Mouse (Mus musculus) myocyte (in vitro differentiated cells): Measurements from ENCODE around the gene Ror2.

ENCODE experiments used
- CEBPB ChIP-seq: IDR thresholded peaks from 2 replicates; pipeline ENCODE4 v1.6.1; 2011; ENCODE audit warnings: mild to moderate bottlenecking, moderate library complexity; ENCODE audit not compliant: poor library complexity, insufficient read depth, severe bottlenecking
- E2F4 ChIP-seq: IDR thresholded peaks from one replicate; pipeline ENCODE4 v1.6.1; 2011; ENCODE audit warnings: mild to moderate bottlenecking, control low read depth, moderate library complexity; ENCODE audit not compliant: insufficient read depth
- MAX ChIP-seq: IDR thresholded peaks from one replicate; pipeline ENCODE4 v1.6.1; 2011; ENCODE audit warnings: low read depth, mild to moderate bottlenecking, control low read depth
- MYOD1 ChIP-seq, 3 experiments: IDR thresholded peaks; one replicate each; pipeline ENCODE4 v1.6.1; 2011; ENCODE audit warnings: control low read depth in 2 of 3, low read depth in 2 of 3, mild to moderate bottlenecking in 2 of 3, moderate library complexity in 1 of 3; ENCODE audit not compliant: insufficient read length in 2 of 3, control insufficient read depth in 1 of 3
- MYOG ChIP-seq, 3 experiments: IDR thresholded peaks; one replicate each; pipeline ENCODE4 v1.6.1; 2011; ENCODE audit warnings: control low read depth in 2 of 3, low read depth in 2 of 3, mild to moderate bottlenecking in 2 of 3; ENCODE audit not compliant: insufficient read length in 2 of 3, control insufficient read depth in 1 of 3, insufficient read depth in 1 of 3
- POLR2A ChIP-seq: IDR thresholded peaks from one replicate; pipeline ENCODE4 v1.6.1; 2011; ENCODE audit warnings: low read depth, mild to moderate bottlenecking, control low read depth, moderate library complexity; ENCODE audit not compliant: insufficient read length
- POLR2AphosphoS2 ChIP-seq: IDR thresholded peaks from one replicate; pipeline ENCODE4 v1.6.1; 2011; ENCODE audit warnings: low read depth, control low read depth; ENCODE audit not compliant: insufficient read length
- TCF12 ChIP-seq: IDR thresholded peaks from one replicate; pipeline ENCODE4 v1.6.1; 2011; ENCODE audit warnings: mild to moderate bottlenecking, control low read depth; ENCODE audit not compliant: poor library complexity, insufficient read depth, severe bottlenecking
- TCF3 ChIP-seq: IDR thresholded peaks from one replicate; pipeline ENCODE4 v1.6.1; 2011; ENCODE audit warnings: low read depth, control low read depth; ENCODE audit not compliant: insufficient read length
- USF1 ChIP-seq: IDR thresholded peaks from one replicate; pipeline ENCODE4 v1.6.1; 2011; ENCODE audit warnings: low read depth, mild to moderate bottlenecking, control low read depth, moderate library complexity

- no peak for TF ChIP-seq MYOG (IDR thresholded peaks at IDR 0.05; ENCODE audit: control insufficient read depth in 1 of 3, insufficient read depth in 1 of 3, insufficient read length in 2 of 3, low read depth in 2 of 3)
- TF ChIP-seq POLR2A = no peak
- no peak for TF ChIP-seq MYOD1 (IDR thresholded peaks at IDR 0.05; ENCODE audit: control insufficient read depth in 1 of 3, insufficient read length in 2 of 3, low read depth in 2 of 3)
- TF ChIP-seq USF1 = no peak
- TF ChIP-seq E2F4 = no peak
- TF ChIP-seq CEBPB = no peak
- TF ChIP-seq TCF12 = no peak
- no peak for TF ChIP-seq TCF3
- TF ChIP-seq POLR2AphosphoS2 = no peak
- no peak for TF ChIP-seq MAX
Measured at GRCm38 (mm10) chr13:53302688-53303087, 16.8 kb upstream of the Ror2 start.
